Mouse (Mus musculus): ENCODE results near the gene Kpnb1. TPM values are rescaled to one million over a fixed set of nuclear protein-coding genes. Genes with fewer than 3 reads are reported as not detected.

Kpnb1 gene
- polyA plus RNA-seq, 1 experiment from 2014 or later = 34.0 TPM

- H3K27me3 ChIP-seq (replicated peaks) = peaks cover 62% of the 10 kb centered on the region
- 15% methylated on average over 11 of the region's 11 CpGs for WGBS
These were observed 64.3 kb downstream of the Kpnb1 start for GRCm38 (mm10) chr11:97123282-97123890.

GRCm38 (mm10) chr11:97120641-97121040 is 67.0 kb downstream of the Kpnb1 start:
- Histone ChIP-seq H3K4me3 (no peak overlapping the region), H3K9ac (0 out of 2 replicates have a peak overlapping the region, but pooled peaks have one; percentile 17), H3K27me3 (replicated peaks) (peaks cover 71% of the 10 kb centered on the region), H3K4me1 (peaks cover 19% of the 10 kb centered on the region), H3K27ac (replicated peaks) (no peak overlapping the region), H3K9me3 (no peaks in the 10 kb centered on the region), H3K36me3 (no peaks in the 10 kb centered on the region), H3K4me2 (no peak overlapping the region)
- ATAC-seq (ENCODE audit: extremely low read depth, insufficient number of reproducible peaks, low FRiP score, low TSS enrichment) = no peak
- WGBS = 45% methylated on average over 3 of the region's 3 CpGs

More at GRCm38 (mm10) chr11:97123282-97123890, 64.3 kb downstream of the Kpnb1 start:
- no peak overlapping the region for H3K27ac ChIP-seq (replicated peaks)
- ATAC-seq (ENCODE audit: extremely low read depth, insufficient number of reproducible peaks, low FRiP score, low TSS enrichment) = no peak
- no peak overlapping the region for H3K4me2 ChIP-seq
- 0 out of 2 replicates have a peak overlapping the region, but pooled peaks have one; percentile 14 for H3K9ac ChIP-seq
- H3K4me1 ChIP-seq = peaks cover 21% of the 10 kb centered on the region
- H3K4me3 ChIP-seq = no peak overlapping the region
- H3K9me3 ChIP-seq = no peaks in the 10 kb centered on the region
- H3K36me3 ChIP-seq = no peaks in the 10 kb centered on the region

GRCm38 (mm10) chr11:97120221-97120620 is 67.5 kb downstream of the Kpnb1 start:
- no peaks in the 10 kb centered on the region for H3K36me3 ChIP-seq
- peaks cover 72% of the 10 kb centered on the region for H3K27me3 ChIP-seq (replicated peaks)
- peaks cover 23% of the 10 kb centered on the region for H3K4me1 ChIP-seq
- H3K4me2 ChIP-seq = no peak overlapping the region
- 55% methylated on average over 10 of the region's 10 CpGs for WGBS
- 0 out of 2 replicates have a peak overlapping the region, but pooled peaks have one; percentile 17 for H3K9ac ChIP-seq
- H3K4me3 ChIP-seq = no peak overlapping the region
- H3K27ac ChIP-seq (replicated peaks) = no peak overlapping the region
- H3K9me3 ChIP-seq = no peaks in the 10 kb centered on the region
- ATAC-seq (ENCODE audit: extremely low read depth, insufficient number of reproducible peaks, low FRiP score, low TSS enrichment) = no peak

- Histone ChIP-seq H3K9ac (no peak overlapping the region), H3K27me3 (replicated peaks) (peaks cover 97% of the 10 kb centered on the region), H3K4me2 (peak overlapping the region; percentile 78), H3K36me3 (no peaks in the 10 kb centered on the region), H3K4me1 (peaks cover 25% of the 10 kb centered on the region), H3K27ac (replicated peaks) (no peak overlapping the region), H3K9me3 (no peaks in the 10 kb centered on the region), H3K4me3 (peak overlapping the region; percentile 51)
- 8% methylated on average over 11 of the region's 11 CpGs for WGBS
- ATAC-seq (ENCODE audit: extremely low read depth, insufficient number of reproducible peaks, low FRiP score, low TSS enrichment) = no peak
These were observed 71.9 kb downstream of the Kpnb1 start for GRCm38 (mm10) chr11:97115797-97116196.

- peak within 1 kb of the TSS; percentile 51 for H3K4me3 ChIP-seq
- WGBS = 1% methylated on average over 87 of the region's 87 CpGs
- no peak for ATAC-seq (ENCODE audit: extremely low read depth, insufficient number of reproducible peaks, low FRiP score, low TSS enrichment)
- H3K4me2 ChIP-seq = peak within 1 kb of the TSS; percentile 78
- H3K27me3 ChIP-seq (replicated peaks) = peaks cover 91% of the 10 kb centered on the region
- no peaks in the 10 kb centered on the region for H3K36me3 ChIP-seq
- H3K9me3 ChIP-seq = no peaks in the 10 kb centered on the region
- no peak within 1 kb of the TSS for H3K27ac ChIP-seq (replicated peaks)
- peaks cover 20% of the 10 kb centered on the region for H3K4me1 ChIP-seq
- H3K9ac ChIP-seq = peak within 1 kb of the TSS; percentile 53
These were observed 72.7 kb downstream of the Kpnb1 start, which contains the start of gene Tbx21 for GRCm38 (mm10) chr11:97114671-97115601. Gene Tbx21 (minus strand): TSS chr11:97115331.

- peaks cover 20% of the 10 kb centered on the region for H3K4me1 ChIP-seq
- 74% methylated on average over 9 of the region's 9 CpGs for WGBS
- H3K9me3 ChIP-seq = no peaks in the 10 kb centered on the region
- H3K27me3 ChIP-seq (replicated peaks) = peaks cover 82% of the 10 kb centered on the region
- no peak for ATAC-seq (ENCODE audit: extremely low read depth, insufficient number of reproducible peaks, low FRiP score, low TSS enrichment)
- H3K4me3 ChIP-seq = no peak overlapping the region
- no peaks in the 10 kb centered on the region for H3K36me3 ChIP-seq
- no peak overlapping the region for H3K27ac ChIP-seq (replicated peaks)
- H3K9ac ChIP-seq = no peak overlapping the region
- H3K4me2 ChIP-seq = no peak overlapping the region
These were observed 75.1 kb downstream of the Kpnb1 start for GRCm38 (mm10) chr11:97112519-97113125.

Small RNA genes within 50 kb of the gene (microRNA-seq; reads per million reads assigned to microRNA genes)
- gene Mir7235 = not detected

Other genes starting within 250 kb of the Kpnb1 start
- 53.3 and 55.6 TPM in 2 replicates for gene Pnpo, start 243.9 kb downstream of the Kpnb1 start, polyA plus RNA-seq (2015; fragmentation: Nextera tagmentation; extraction: Ambion mirVana)
- 15.8 and 17.8 TPM in 2 replicates for gene Sp2, start 204.9 kb downstream of the Kpnb1 start, polyA plus RNA-seq (2015; fragmentation: Nextera tagmentation; extraction: Ambion mirVana)
- gene Sp6, start 174.5 kb downstream of the Kpnb1 start, polyA plus RNA-seq (2015; fragmentation: Nextera tagmentation; extraction: Ambion mirVana) = 0.18 and 0.21 TPM in 2 replicates
- 16.0 and 19.2 TPM in 2 replicates for gene Scrn2, start 157.9 kb downstream of the Kpnb1 start, polyA plus RNA-seq (2015; fragmentation: Nextera tagmentation; extraction: Ambion mirVana)
- gene Lrrc46, start 146.5 kb downstream of the Kpnb1 start, polyA plus RNA-seq (2015; fragmentation: Nextera tagmentation; extraction: Ambion mirVana) = 0.18 and 0.49 TPM in 2 replicates
- 67.5 and 72.6 TPM in 2 replicates for gene Mrpl10, start 146.3 kb downstream of the Kpnb1 start, polyA plus RNA-seq (2015; fragmentation: Nextera tagmentation; extraction: Ambion mirVana)
- gene Osbpl7, start 137.3 kb downstream of the Kpnb1 start, polyA plus RNA-seq (2015; fragmentation: Nextera tagmentation; extraction: Ambion mirVana) = 6.2 and 6.5 TPM in 2 replicates
- not detected in 2 replicates for gene Tbx21, start 72.5 kb downstream of the Kpnb1 start, polyA plus RNA-seq (2015; fragmentation: Nextera tagmentation; extraction: Ambion mirVana)
- gene Tbkbp1, start 36.4 kb downstream of the Kpnb1 start, polyA plus RNA-seq (2015; fragmentation: Nextera tagmentation; extraction: Ambion mirVana) = 5.5 and 6.6 TPM in 2 replicates
- 83.5 and 85.4 TPM in 2 replicates for gene Npepps, start 92.8 kb upstream of the Kpnb1 start, polyA plus RNA-seq (2015; fragmentation: Nextera tagmentation; extraction: Ambion mirVana)
- 51.7 and 56.7 TPM in 2 replicates for gene Mrpl45, start 127.8 kb upstream of the Kpnb1 start, polyA plus RNA-seq (2015; fragmentation: Nextera tagmentation; extraction: Ambion mirVana)
- 0.03 and 0.04 TPM in 2 replicates for gene Gpr179, start 164.2 kb upstream of the Kpnb1 start, polyA plus RNA-seq (2015; fragmentation: Nextera tagmentation; extraction: Ambion mirVana)
- gene Socs7, start 174.7 kb upstream of the Kpnb1 start, polyA plus RNA-seq (2015; fragmentation: Nextera tagmentation; extraction: Ambion mirVana) = 3.2 and 3.4 TPM in 2 replicates
- 6.6 and 6.9 TPM in 2 replicates for gene Arhgap23, start 227.7 kb upstream of the Kpnb1 start, polyA plus RNA-seq (2015; fragmentation: Nextera tagmentation; extraction: Ambion mirVana)